Mouse (Mus musculus): ENCODE measurements around the gene Rho. TPM values are rescaled to one million over a fixed set of nuclear protein-coding genes. Genes with fewer than 3 reads are reported as not detected.

Rho gene
- polyA plus RNA-seq, 1 experiment from 2014 or later, result 0.51 TPM

DNA sequence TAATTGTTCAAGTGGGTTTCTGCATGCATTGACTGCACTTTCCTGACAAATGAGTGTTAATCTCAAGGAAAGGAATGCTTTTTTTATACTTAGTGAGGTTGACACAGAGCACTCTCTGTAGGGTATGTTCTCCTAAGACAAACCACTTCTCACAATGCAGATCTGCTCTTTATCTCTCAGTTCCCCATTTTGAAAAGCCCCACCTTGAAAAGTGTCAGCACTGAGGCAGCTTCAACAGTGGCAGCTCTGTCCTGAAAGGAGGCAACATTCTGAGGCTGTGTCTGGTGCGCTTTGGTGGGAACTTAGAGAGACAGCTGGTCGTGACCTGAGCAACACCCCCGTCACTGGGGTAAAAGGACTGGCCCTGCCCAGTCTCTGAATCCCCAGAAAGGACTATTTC is 22.5 kb upstream of the Rho start:
- Histone ChIP-seq H3K4me3 (ENCODE audit: low read depth, low read length) (no peak overlapping the region), H3K36me3 (ENCODE audit: control insufficient read depth, insufficient read depth, low read length) (peaks cover 16% of the 10 kb centered on the region), H3K27me3 (replicated peaks; ENCODE audit: control insufficient read depth, insufficient read depth, low read length) (no peaks in the 10 kb centered on the region), H3K4me1 (ENCODE audit: control insufficient read depth, insufficient read depth, low read length) (no peaks in the 10 kb centered on the region), H3K9me3 (ENCODE audit: control insufficient read depth, low read length) (no peaks in the 10 kb centered on the region), H3K27ac (replicated peaks; ENCODE audit: low read depth, low read length) (no peak overlapping the region), H3K4me2 (ENCODE audit: low read depth, low read length) (no peak overlapping the region), H3K9ac (ENCODE audit: low read depth, low read length) (no peak overlapping the region)
- no peak for ATAC-seq (ENCODE audit: low read depth)
- DNase-seq (ENCODE audit: low spot score), result no peak
- 71% methylated on average over 3 of the region's 3 CpGs for WGBS

GRCm38 (mm10) chr6:115909940-115910339 is 21.6 kb upstream of the Rho start:
- Histone ChIP-seq H3K4me1 (ENCODE audit: control insufficient read depth, insufficient read depth, low read length) (no peaks in the 10 kb centered on the region), H3K4me2 (ENCODE audit: low read depth, low read length) (no peak overlapping the region), H3K27me3 (replicated peaks; ENCODE audit: control insufficient read depth, insufficient read depth, low read length) (no peaks in the 10 kb centered on the region), H3K9me3 (ENCODE audit: control insufficient read depth, low read length) (no peaks in the 10 kb centered on the region), H3K9ac (ENCODE audit: low read depth, low read length) (no peak overlapping the region), H3K27ac (replicated peaks; ENCODE audit: low read depth, low read length) (no peak overlapping the region), H3K4me3 (ENCODE audit: low read depth, low read length) (no peak overlapping the region), H3K36me3 (ENCODE audit: control insufficient read depth, insufficient read depth, low read length) (peaks cover 16% of the 10 kb centered on the region)
- DNase-seq (ENCODE audit: low spot score), result peak; percentile 59
- ATAC-seq (ENCODE audit: low read depth), result peak; percentile 51
- 52% methylated on average over 8 of the region's 8 CpGs for WGBS

DNA sequence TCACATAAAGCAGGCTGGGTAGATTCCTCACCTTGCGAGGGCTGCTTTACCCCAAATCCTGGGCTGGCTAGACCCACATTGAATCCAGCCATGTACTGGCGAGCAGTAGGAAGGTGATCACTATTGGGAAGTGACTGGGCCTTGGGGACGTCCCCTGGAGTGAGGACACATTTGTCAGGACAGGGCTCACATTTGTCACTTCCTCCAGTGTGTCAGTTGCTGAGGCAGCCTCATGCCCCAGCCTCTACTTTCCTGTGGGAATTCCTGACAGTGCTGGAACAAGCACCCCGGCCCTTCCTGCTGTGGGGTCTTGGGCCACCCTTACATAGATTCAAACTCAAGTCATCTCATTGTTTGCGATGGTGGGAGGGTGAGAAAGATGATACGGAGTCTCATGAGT is 19.8 kb upstream of the Rho start:
- 69% methylated on average over 6 of the region's 6 CpGs for WGBS
- no peak overlapping the region for H3K9ac ChIP-seq (ENCODE audit: low read depth, low read length)
- no peaks in the 10 kb centered on the region for H3K27me3 ChIP-seq (replicated peaks; ENCODE audit: control insufficient read depth, insufficient read depth, low read length)
- ATAC-seq (ENCODE audit: low read depth) (no peak), DNase-seq (ENCODE audit: low spot score) (no peak)
- H3K4me1 ChIP-seq (ENCODE audit: control insufficient read depth, insufficient read depth, low read length), result no peaks in the 10 kb centered on the region
- H3K9me3 ChIP-seq (ENCODE audit: control insufficient read depth, low read length), result no peaks in the 10 kb centered on the region
- no peak overlapping the region for H3K27ac ChIP-seq (replicated peaks; ENCODE audit: low read depth, low read length)
- no peak overlapping the region for H3K4me2 ChIP-seq (ENCODE audit: low read depth, low read length)
- H3K4me3 ChIP-seq (ENCODE audit: low read depth, low read length), result no peak overlapping the region
- H3K36me3 ChIP-seq (ENCODE audit: control insufficient read depth, insufficient read depth, low read length), result peaks cover 7% of the 10 kb centered on the region

- no peaks in the 10 kb centered on the region for H3K27me3 ChIP-seq (replicated peaks; ENCODE audit: control insufficient read depth, insufficient read depth, low read length)
- H3K4me2 ChIP-seq (ENCODE audit: low read depth, low read length), result no peak overlapping the region
- DNase-seq (ENCODE audit: low spot score), result no peak
- no peaks in the 10 kb centered on the region for H3K9me3 ChIP-seq (ENCODE audit: control insufficient read depth, low read length)
- H3K36me3 ChIP-seq (ENCODE audit: control insufficient read depth, insufficient read depth, low read length), result no peaks in the 10 kb centered on the region
- no peaks in the 10 kb centered on the region for H3K4me1 ChIP-seq (ENCODE audit: control insufficient read depth, insufficient read depth, low read length)
- H3K27ac ChIP-seq (replicated peaks; ENCODE audit: low read depth, low read length), result no peak overlapping the region
- H3K4me3 ChIP-seq (ENCODE audit: low read depth, low read length), result no peak overlapping the region
- no peak for ATAC-seq (ENCODE audit: low read depth)
- WGBS, result 78% methylated on average over 10 of the region's 10 CpGs
- no peak overlapping the region for H3K9ac ChIP-seq (ENCODE audit: low read depth, low read length)
Observed at GRCm38 (mm10) chr6:115913482-115913881, 18.1 kb upstream of the Rho start.

GRCm38 (mm10) chr6:115914511-115915202 is 16.9 kb upstream of the Rho start:
- Histone ChIP-seq H3K4me1 (ENCODE audit: control insufficient read depth, insufficient read depth, low read length) (no peaks in the 10 kb centered on the region), H3K9me3 (ENCODE audit: control insufficient read depth, low read length) (no peaks in the 10 kb centered on the region), H3K27ac (replicated peaks; ENCODE audit: low read depth, low read length) (no peak overlapping the region), H3K4me2 (ENCODE audit: low read depth, low read length) (no peak overlapping the region), H3K27me3 (replicated peaks; ENCODE audit: control insufficient read depth, insufficient read depth, low read length) (no peaks in the 10 kb centered on the region), H3K36me3 (ENCODE audit: control insufficient read depth, insufficient read depth, low read length) (no peaks in the 10 kb centered on the region), H3K9ac (ENCODE audit: low read depth, low read length) (no peak overlapping the region), H3K4me3 (ENCODE audit: low read depth, low read length) (no peak overlapping the region)
- DNase-seq (ENCODE audit: low spot score) (no peak), ATAC-seq (ENCODE audit: low read depth) (no peak)
- 84% methylated on average over 15 of the region's 15 CpGs for WGBS

GRCm38 (mm10) chr6:115915601-115916445 is 15.7 kb upstream of the Rho start:
- no peaks in the 10 kb centered on the region for H3K36me3 ChIP-seq (ENCODE audit: control insufficient read depth, insufficient read depth, low read length)
- no peak overlapping the region for H3K4me3 ChIP-seq (ENCODE audit: low read depth, low read length)
- no peaks in the 10 kb centered on the region for H3K4me1 ChIP-seq (ENCODE audit: control insufficient read depth, insufficient read depth, low read length)
- DNase-seq (ENCODE audit: low spot score) (no peak), ATAC-seq (ENCODE audit: low read depth) (no peak)
- WGBS, result 75% methylated on average over 17 of the region's 17 CpGs
- H3K27me3 ChIP-seq (replicated peaks; ENCODE audit: control insufficient read depth, insufficient read depth, low read length), result no peaks in the 10 kb centered on the region
- no peak overlapping the region for H3K27ac ChIP-seq (replicated peaks; ENCODE audit: low read depth, low read length)
- H3K9me3 ChIP-seq (ENCODE audit: control insufficient read depth, low read length), result no peaks in the 10 kb centered on the region
- no peak overlapping the region for H3K9ac ChIP-seq (ENCODE audit: low read depth, low read length)
- no peak overlapping the region for H3K4me2 ChIP-seq (ENCODE audit: low read depth, low read length)

GRCm38 (mm10) chr6:115916611-115917010 is 14.9 kb upstream of the Rho start:
- no peak overlapping the region for H3K4me3 ChIP-seq (ENCODE audit: low read depth, low read length)
- DNase-seq (ENCODE audit: low spot score) (no peak), ATAC-seq (ENCODE audit: low read depth) (no peak)
- 84% methylated on average over 5 of the region's 5 CpGs for WGBS
- no peaks in the 10 kb centered on the region for H3K9me3 ChIP-seq (ENCODE audit: control insufficient read depth, low read length)
- H3K27ac ChIP-seq (replicated peaks; ENCODE audit: low read depth, low read length), result no peak overlapping the region
- H3K9ac ChIP-seq (ENCODE audit: low read depth, low read length), result no peak overlapping the region
- no peaks in the 10 kb centered on the region for H3K4me1 ChIP-seq (ENCODE audit: control insufficient read depth, insufficient read depth, low read length)
- no peaks in the 10 kb centered on the region for H3K36me3 ChIP-seq (ENCODE audit: control insufficient read depth, insufficient read depth, low read length)
- H3K4me2 ChIP-seq (ENCODE audit: low read depth, low read length), result no peak overlapping the region
- H3K27me3 ChIP-seq (replicated peaks; ENCODE audit: control insufficient read depth, insufficient read depth, low read length), result no peaks in the 10 kb centered on the region

GRCm38 (mm10) chr6:115918615-115919014 is 12.9 kb upstream of the Rho start:
- DNase-seq (ENCODE audit: low spot score), result no peak
- H3K4me1 ChIP-seq (ENCODE audit: control insufficient read depth, insufficient read depth, low read length), result no peaks in the 10 kb centered on the region
- no peaks in the 10 kb centered on the region for H3K9me3 ChIP-seq (ENCODE audit: control insufficient read depth, low read length)
- no peak overlapping the region for H3K9ac ChIP-seq (ENCODE audit: low read depth, low read length)
- no peaks in the 10 kb centered on the region for H3K27me3 ChIP-seq (replicated peaks; ENCODE audit: control insufficient read depth, insufficient read depth, low read length)
- 73% methylated on average over 1 of the region's 1 CpGs for WGBS
- no peak overlapping the region for H3K4me3 ChIP-seq (ENCODE audit: low read depth, low read length)
- H3K27ac ChIP-seq (replicated peaks; ENCODE audit: low read depth, low read length), result no peak overlapping the region
- ATAC-seq (ENCODE audit: low read depth), result no peak
- H3K36me3 ChIP-seq (ENCODE audit: control insufficient read depth, insufficient read depth, low read length), result no peaks in the 10 kb centered on the region
- H3K4me2 ChIP-seq (ENCODE audit: low read depth, low read length), result no peak overlapping the region
